Mouse (Mus musculus) ES-E14 (cell line): ENCODE measurements at regions not wholly inside any gene's neighbourhood (a gene's known extent, or its start where the extent isn't known, plus 50 kb on each side); places are given as distances from the start of the nearest gene placed in this dataset.

Experiments used
- DNase-seq: peaks from one replicate; pipeline ENCODE4 v3.0.0-alpha.2; 2013; ENCODE audit warnings: low read depth, low spot score
- H3K27ac ChIP-seq: 2 replicates; pipeline ENCODE4 v1.5.1; 2012; ENCODE audit warnings: low read depth, mild to moderate bottlenecking, low read length, moderate library complexity, mixed read lengths; ENCODE audit not compliant: poor library complexity, insufficient read depth, severe bottlenecking
- H3K36me3 ChIP-seq: 2 replicates; pipeline ENCODE4 v1.6.1; 2012; ENCODE audit warnings: mild to moderate bottlenecking, low read length, moderate library complexity, mixed read lengths; ENCODE audit not compliant: control insufficient read depth, poor library complexity, insufficient read depth, severe bottlenecking
- H3K4me1 ChIP-seq, 2 experiments: fragments of 150-350 bp in 1 of 2; sonication (generic) in 1 of 2; 2 replicates each; pipeline ENCODE4 v1.6.1; 2012; ENCODE audit warnings: low read length in 2 of 2, mild to moderate bottlenecking in 1 of 2, mixed read lengths in 1 of 2; ENCODE audit not compliant: control insufficient read depth in 2 of 2, insufficient read depth in 2 of 2, poor library complexity in 1 of 2
- H3K4me3 ChIP-seq, 2 experiments: fragments of 150-350 bp in 1 of 2; sonication (generic) in 1 of 2; 2 replicates each; pipeline ENCODE4 v1.5.1; 2012; ENCODE audit warnings: low read length in 2 of 2, low read depth in 1 of 2, mild to moderate bottlenecking in 1 of 2, mixed read lengths in 1 of 2; ENCODE audit not compliant: insufficient read depth in 1 of 2, poor library complexity in 1 of 2, severe bottlenecking in 1 of 2
- H3K9ac ChIP-seq: 2 replicates; pipeline ENCODE4 v1.6.1; 2012; ENCODE audit warnings: low read depth, mild to moderate bottlenecking, low read length, mixed read lengths; ENCODE audit not compliant: poor library complexity, insufficient read depth, severe bottlenecking
- H3K9me3 ChIP-seq: fragments of 150-350 bp; sonication (generic); 2 replicates; pipeline ENCODE4 v1.6.1; 2012; ENCODE audit warnings: low read depth, mild to moderate bottlenecking, low read length; ENCODE audit not compliant: control insufficient read depth, insufficient read depth
- CHD2 ChIP-seq: IDR thresholded peaks from 2 replicates; pipeline ENCODE4 v1.6.1; 2014; ENCODE audit warnings: mild to moderate bottlenecking, low read depth, low read length, inconsistent platforms
- HCFC1 ChIP-seq: IDR thresholded peaks from 2 replicates; pipeline ENCODE4 v1.6.1; 2012; ENCODE audit warnings: low read length, inconsistent platforms, borderline replicate concordance; ENCODE audit not compliant: insufficient read depth
- MAFK ChIP-seq: IDR thresholded peaks from 2 replicates; pipeline ENCODE4 v1.6.1; 2014; ENCODE audit warnings: mild to moderate bottlenecking, low read depth, low read length, inconsistent platforms; ENCODE audit not compliant: insufficient read depth
- ZC3H11A ChIP-seq: IDR thresholded peaks from 2 replicates; pipeline ENCODE4 v1.6.1; 2012; ENCODE audit warnings: low read depth, mild to moderate bottlenecking, inconsistent platforms, low read length, borderline replicate concordance
- ZNF384 ChIP-seq: IDR thresholded peaks from 2 replicates; pipeline ENCODE4 v1.6.1; 2012; ENCODE audit warnings: low read depth, low read length, inconsistent platforms
- in situ Hi-C, 2 experiments: fragments of 600-800 bp; cut with MboI; formaldehyde crosslinking; loops; one replicate each; pipeline ENCODE4 v1.15.1; 2025; ENCODE audit warnings: low sequenced_read_pairs in 2 of 2, inconsistent platforms in 1 of 2; ENCODE audit not compliant: unreplicated experiment in 2 of 2

DNA sequence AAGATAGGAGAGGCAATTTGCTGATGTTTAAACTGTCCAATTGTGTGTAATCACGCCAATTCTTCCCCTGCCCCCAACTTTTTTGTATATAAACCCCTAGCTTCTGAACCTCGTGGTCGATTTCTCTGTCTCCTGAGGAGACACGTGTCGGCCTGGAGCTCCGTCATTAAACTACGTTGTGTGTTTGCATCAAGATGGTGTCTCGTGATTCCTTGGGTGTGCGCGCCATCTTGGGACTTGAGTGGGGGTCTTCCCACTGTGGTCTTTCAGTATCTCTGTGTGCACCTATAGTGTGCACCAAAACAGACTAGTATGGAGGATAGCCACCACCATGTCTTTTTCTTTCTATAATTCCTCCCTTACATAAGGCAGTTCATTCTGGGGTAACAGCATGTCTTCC, 128.4 kb downstream of the Plekhb2 start:
- Histone ChIP-seq H3K36me3 (no peaks in the 10 kb centered on the region), H3K9me3 (no peaks in the 10 kb centered on the region; the same call in 1 of the 2 replicates), H3K27ac (no peak overlapping the region), H3K9ac (no peak overlapping the region), H3K4me1 (no peaks in the 10 kb centered on the region), H3K4me3 (no peak overlapping the region)
- no peak for DNase-seq
- in situ Hi-C loops, result no loop called here
- TF ChIP-seq CHD2, result no peak
- no peak for TF ChIP-seq ZNF384
- TF ChIP-seq HCFC1, result no peak
- no peak for TF ChIP-seq MAFK
- TF ChIP-seq ZC3H11A, result no peak

DNA sequence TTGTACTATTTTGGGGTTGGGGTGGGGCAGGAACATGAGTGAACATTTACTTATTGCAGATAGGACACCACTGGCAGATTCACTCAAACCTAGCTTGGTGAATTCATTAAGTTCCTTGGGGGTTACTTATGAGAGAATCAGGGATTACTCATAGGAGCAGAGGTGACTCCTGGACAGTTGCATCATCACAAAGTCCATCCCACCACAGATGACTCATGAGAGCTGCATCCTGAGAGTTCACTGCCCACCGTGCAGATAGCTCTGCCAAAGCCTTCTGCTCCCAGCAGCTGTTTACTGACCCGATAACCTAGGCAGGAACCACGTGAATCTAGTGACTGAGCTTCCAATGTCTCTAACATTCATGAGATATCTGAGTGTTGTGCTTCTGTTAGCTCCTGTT, 129.6 kb downstream of the Plekhb2 start:
- no peaks in the 10 kb centered on the region for H3K36me3 ChIP-seq
- in situ Hi-C loops, result no loop called here
- DNase-seq, result no peak

DNA sequence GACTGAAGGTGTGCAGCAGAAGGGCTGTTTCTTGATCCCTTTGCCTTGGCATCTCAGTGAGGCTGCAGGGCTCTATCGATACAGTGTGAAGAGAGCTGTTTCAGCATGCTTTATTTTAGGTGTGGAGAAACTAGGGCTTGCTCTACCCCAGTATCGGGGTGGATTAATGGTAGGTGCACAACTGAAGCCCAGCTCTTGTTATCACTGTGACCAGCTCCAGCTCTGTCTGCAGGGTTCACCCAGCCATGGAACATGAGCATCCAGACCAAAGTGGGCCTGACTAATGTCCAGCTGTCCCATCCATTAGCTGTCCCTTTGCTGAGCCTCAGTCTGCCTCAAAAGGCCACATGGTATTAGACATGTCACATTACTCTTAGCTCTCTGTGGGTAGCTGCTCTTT, 132.2 kb downstream of the Plekhb2 start:
- no peaks in the 10 kb centered on the region; the same call in 1 of the 2 replicates for H3K9me3 ChIP-seq
- H3K9ac ChIP-seq, result no peak overlapping the region
- no peak overlapping the region for H3K4me3 ChIP-seq
- in situ Hi-C loops, result no loop called here
- no peak for TF ChIP-seq MAFK
- TF ChIP-seq ZNF384, result no peak
- no peak for TF ChIP-seq HCFC1
- TF ChIP-seq ZC3H11A, result no peak
- no peak for TF ChIP-seq CHD2
- H3K4me1 ChIP-seq, result no peaks in the 10 kb centered on the region
- H3K36me3 ChIP-seq, result no peaks in the 10 kb centered on the region
- no peak for DNase-seq
- no peak overlapping the region for H3K27ac ChIP-seq

More for the DNA sequence above, 129.6 kb downstream of the Plekhb2 start:
- no peaks in the 10 kb centered on the region; the same call in 1 of the 2 replicates for H3K9me3 ChIP-seq
- no peak for TF ChIP-seq ZC3H11A
- no peak for TF ChIP-seq HCFC1
- TF ChIP-seq MAFK, result no peak
- H3K9ac ChIP-seq, result no peak overlapping the region
- H3K27ac ChIP-seq, result no peak overlapping the region
- no peak overlapping the region for H3K4me3 ChIP-seq
- no peaks in the 10 kb centered on the region for H3K4me1 ChIP-seq

DNA sequence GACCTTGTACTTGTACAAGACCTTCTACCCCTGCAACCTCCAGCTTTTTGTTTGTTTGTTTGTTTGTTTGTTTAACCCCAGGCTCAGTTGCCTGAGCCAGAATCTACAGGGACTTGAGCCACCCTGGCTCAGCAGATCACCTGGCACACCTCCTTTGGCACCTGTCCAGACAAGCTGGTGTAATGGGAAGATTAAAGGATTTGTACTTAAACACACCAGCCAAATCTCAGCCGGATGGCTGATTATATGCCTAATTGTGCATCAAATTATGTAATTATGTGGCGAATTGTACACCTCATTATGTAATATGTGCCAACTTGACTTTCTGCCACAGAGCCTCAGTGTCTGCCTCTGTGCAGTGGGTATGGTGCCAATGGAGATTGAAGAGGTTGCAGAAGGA, 133.2 kb downstream of the Plekhb2 start:
- no peaks in the 10 kb centered on the region for H3K36me3 ChIP-seq
- no peak for TF ChIP-seq ZNF384
- TF ChIP-seq CHD2, result no peak
- no peak for TF ChIP-seq HCFC1
- TF ChIP-seq MAFK, result no peak
- no peak for TF ChIP-seq ZC3H11A
- H3K9me3 ChIP-seq, result no peaks in the 10 kb centered on the region; the same call in 1 of the 2 replicates
- in situ Hi-C loops, result no loop called here
- H3K27ac ChIP-seq, result no peak overlapping the region
- no peak overlapping the region for H3K9ac ChIP-seq
- no peak for DNase-seq
- no peaks in the 10 kb centered on the region for H3K4me1 ChIP-seq
- no peak overlapping the region for H3K4me3 ChIP-seq

DNA sequence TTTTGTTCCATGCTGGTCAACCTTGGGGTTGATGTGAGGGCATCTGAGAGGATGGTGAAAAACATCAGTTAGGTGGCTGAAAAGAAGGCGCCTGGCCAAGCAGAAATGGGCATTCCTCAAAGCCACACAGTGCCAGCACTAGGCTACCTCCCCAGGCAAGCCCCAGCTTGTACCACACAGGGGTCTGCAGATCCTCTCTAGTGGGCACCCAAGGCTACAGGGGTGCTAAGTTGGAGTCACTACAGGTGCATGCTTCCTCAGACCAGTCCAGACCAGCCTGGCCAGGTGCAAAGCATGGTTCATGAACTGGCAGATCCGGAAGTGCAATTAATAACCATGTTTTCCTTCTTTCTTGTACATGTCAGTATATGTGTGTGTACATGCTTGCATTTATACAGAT, 137.1 kb downstream of the Plekhb2 start:
- no peak overlapping the region for H3K27ac ChIP-seq

More for the DNA sequence above, 137.1 kb downstream of the Plekhb2 start:
- in situ Hi-C loops, result no loop called here
- Histone ChIP-seq H3K9me3 (no peaks in the 10 kb centered on the region), H3K9ac (no peak overlapping the region), H3K4me3 (no peak overlapping the region), H3K36me3 (no peaks in the 10 kb centered on the region), H3K4me1 (no peaks in the 10 kb centered on the region)
- TF ChIP-seq MAFK, result no peak
- DNase-seq, result no peak
